Mouse (Mus musculus) ovary, postnatal 14 days (tissue): ENCODE data around the gene Mbd4.

Experiments used
- DNase-seq: peaks from one replicate; pipeline ENCODE4 v3.0.0; 2022; ENCODE audit warnings: low spot score

The Mbd4 gene

GRCm38 (mm10) chr6:115808488-115809231 lies 44.5 kb downstream of the Mbd4 start, which contains the start of gene Rpl32:
Gene Rpl32 (minus strand): TSS chr6:115808747.
- DNase-seq = peak; percentile 81

- no peak for DNase-seq
Measured at GRCm38 (mm10) chr6:115808196-115808487, 45.0 kb downstream of the Mbd4 start.

GRCm38 (mm10) chr6:115807464-115808195 lies 45.5 kb downstream of the Mbd4 start:
- no peak for DNase-seq

GRCm38 (mm10) chr6:115804432-115805192 lies 48.6 kb downstream of the Mbd4 start:
- DNase-seq = no peak

- peak; percentile 63 for DNase-seq
Measured at GRCm38 (mm10) chr6:115803541-115804382, 49.4 kb downstream of the Mbd4 start.

GRCm38 (mm10) chr6:115801811-115802210 lies 51.4 kb downstream of the Mbd4 start:
- DNase-seq = no peak

GRCm38 (mm10) chr6:115792691-115793215 lies 60.4 kb downstream of the Mbd4 start:
- DNase-seq = no peak

GRCm38 (mm10) chr6:115791842-115792686 lies 61.1 kb downstream of the Mbd4 start:
- no peak for DNase-seq

GRCm38 (mm10) chr6:115791016-115791415 lies 62.2 kb downstream of the Mbd4 start:
- DNase-seq = no peak
